In genomic region chr16:67019856-67020255, GRCm38 (mm10) we compare ENCODE assay signal across 30 mouse cellular contexts.
"Had no signal": no experiment of that assay in that cellular context is flagged by ENCODE, and none has a peak within 500 bp of the region (broad histone marks: within the 10 kb centered on the region; RNA-seq: fewer than 3 reads in every experiment).

No protein-coding gene starts in this region.

- H3K9me3 ChIP-seq: limb, embryonic 10.5 days; limb, embryonic 12.5 days; limb, embryonic 13.5 days; limb, embryonic 15.5 days; liver, embryonic 13.5 days; liver, embryonic 15.5 days; lung, embryonic 15.5 days; megakaryocyte, embryonic 14.5 days; midbrain, embryonic 10.5 days; midbrain, embryonic 12.5 days; midbrain, embryonic 13.5 days; midbrain, embryonic 15.5 days had no signal

- H3K27ac ChIP-seq: limb, embryonic 10.5 days; limb, embryonic 12.5 days; limb, embryonic 13.5 days; limb, embryonic 15.5 days; liver, embryonic 13.5 days; liver, embryonic 14.5 days; liver, embryonic 15.5 days; lung, embryonic 15.5 days; macrophage; midbrain, embryonic 10.5 days; midbrain, embryonic 12.5 days; midbrain, embryonic 13.5 days; midbrain, embryonic 15.5 days had no signal

- H3K9ac ChIP-seq: limb, embryonic 12.5 days; limb, embryonic 13.5 days; limb, embryonic 15.5 days; liver, embryonic 13.5 days; liver, embryonic 14.5 days; liver, embryonic 15.5 days; liver, postnatal 0 days; lung, embryonic 14.5 days; lung, embryonic 15.5 days; midbrain, embryonic 12.5 days; midbrain, embryonic 13.5 days; midbrain, embryonic 15.5 days had no signal

- H3K4me2 ChIP-seq: limb, embryonic 12.5 days; limb, embryonic 13.5 days; limb, embryonic 15.5 days; liver, embryonic 11.5 days; liver, embryonic 13.5 days; liver, embryonic 15.5 days; lung, embryonic 14.5 days; lung, embryonic 15.5 days; midbrain, embryonic 11.5 days; midbrain, embryonic 12.5 days; midbrain, embryonic 13.5 days; midbrain, embryonic 15.5 days had no signal

- DNase-seq: left cerebral cortex, postnatal 4 days; liver; liver, embryonic 13.5 days; liver, postnatal 0 days; lung, adult 18-20 months; lung, adult 2 months; lung, embryonic 14.5 days; lung, postnatal 10 days; lung, postnatal 14 days; lung, postnatal 36 days; lung, postnatal 4 days; midbrain, embryonic 14.5 days had no signal

- H3K4me3 ChIP-seq: limb, embryonic 10.5 days; limb, embryonic 12.5 days; limb, embryonic 13.5 days; limb, embryonic 15.5 days; liver, embryonic 13.5 days; liver, embryonic 15.5 days; lung, embryonic 15.5 days; megakaryocyte, embryonic 14.5 days; midbrain, embryonic 10.5 days; midbrain, embryonic 12.5 days; midbrain, embryonic 13.5 days; midbrain, embryonic 15.5 days; myocyte had no signal

- H3K4me1 ChIP-seq: limb, embryonic 10.5 days; limb, embryonic 12.5 days; limb, embryonic 13.5 days; limb, embryonic 15.5 days; liver, embryonic 13.5 days; liver, embryonic 15.5 days; lung, embryonic 15.5 days; megakaryocyte, embryonic 14.5 days; midbrain, embryonic 10.5 days; midbrain, embryonic 12.5 days; midbrain, embryonic 13.5 days; midbrain, embryonic 15.5 days had no signal

- H3K27me3 ChIP-seq: limb, embryonic 12.5 days; limb, embryonic 13.5 days; limb, embryonic 15.5 days; liver, embryonic 13.5 days; liver, embryonic 15.5 days; lung, embryonic 15.5 days; megakaryocyte, embryonic 14.5 days; midbrain, embryonic 12.5 days; midbrain, embryonic 13.5 days; midbrain, embryonic 15.5 days had no signal

- ATAC-seq: liver, postnatal 0 days; lung, postnatal 0 days; midbrain, embryonic 13.5 days; midbrain, embryonic 15.5 days; midbrain, embryonic 16.5 days had no signal

- H3K36me3 ChIP-seq: limb, embryonic 10.5 days; limb, embryonic 12.5 days; limb, embryonic 13.5 days; limb, embryonic 15.5 days; liver, embryonic 13.5 days; liver, embryonic 15.5 days; lung, embryonic 15.5 days; midbrain, embryonic 10.5 days; midbrain, embryonic 12.5 days; midbrain, embryonic 13.5 days; midbrain, embryonic 15.5 days had no signal
